Mouse (Mus musculus) kidney, adult 2 months (tissue): ENCODE results near the gene Cacna1c.

Source experiments
- CTCF ChIP-seq: fragments of 200-500 bp; conservative IDR thresholded peaks from 2 replicates; pipeline ENCODE4 v1.5.1; 2011; ENCODE audit warnings: low read depth, mild to moderate bottlenecking, control low read depth, low read length, moderate library complexity, mixed read lengths; ENCODE audit not compliant: insufficient read depth, insufficient read length
- POLR2A ChIP-seq: fragments of 200-500 bp; IDR thresholded peaks from one replicate; pipeline ENCODE4 v1.6.1; 2011; ENCODE audit warnings: low read depth, low read length, control low read depth

DNA sequence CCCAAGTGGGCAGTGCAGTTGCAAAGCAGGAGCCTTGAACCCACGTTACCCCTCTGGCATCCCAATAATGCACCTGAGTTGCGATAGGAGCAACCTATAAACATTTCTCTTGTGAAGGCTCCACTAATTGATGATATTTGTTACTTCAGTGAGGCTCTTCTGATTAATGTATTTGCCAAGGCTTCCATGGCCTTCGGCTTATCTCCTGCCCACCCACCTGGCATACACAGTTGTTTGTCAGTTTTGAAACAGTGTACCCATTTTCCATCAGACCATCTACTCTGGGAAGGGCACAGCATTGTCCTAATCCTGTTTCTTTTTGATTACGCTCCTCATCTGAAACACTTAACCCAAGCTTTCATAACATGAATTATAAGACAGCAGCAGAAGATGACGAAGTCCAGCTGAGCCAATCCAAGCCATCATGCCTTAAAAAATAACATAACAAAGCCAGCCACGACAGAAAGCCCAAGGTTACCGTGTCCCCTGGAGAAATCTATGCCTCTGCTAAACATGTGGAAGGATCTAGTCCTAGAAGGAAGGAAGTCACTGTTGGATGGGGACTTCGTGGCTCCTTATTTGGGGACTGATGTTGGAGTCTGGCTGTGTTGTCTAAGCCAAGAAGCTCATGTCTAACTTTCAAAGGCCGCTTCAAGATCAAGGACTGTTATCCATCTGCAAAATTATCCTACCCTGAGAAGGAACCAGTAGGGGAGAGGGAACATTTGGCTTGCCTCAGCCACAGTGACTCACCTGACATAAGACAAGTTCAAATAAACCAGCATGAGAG is 201.8 kb downstream of the Cacna1c start:
- TF ChIP-seq CTCF = no peak
- no peak for TF ChIP-seq POLR2A
